Mouse (Mus musculus) megakaryocyte, embryonic 14.5 days (primary cell): ENCODE measurements around the gene Klhl5.

Experiments used
- FLI1 ChIP-seq: IDR thresholded peaks from 2 replicates; pipeline ENCODE4 v1.6.1; 2012; ENCODE audit warnings: low read length, inconsistent platforms, mixed read lengths
- GATA1 ChIP-seq: IDR thresholded peaks from 3 replicates; pipeline ENCODE4 v1.6.1; 2012; ENCODE audit warnings: mixed read lengths, low read length, inconsistent platforms, borderline replicate concordance

GRCm38 (mm10) chr5:65089707-65090106 lies 17.6 kb upstream of the Klhl5 start:
- no peak for TF ChIP-seq GATA1
- TF ChIP-seq FLI1: no peak
